Mouse (Mus musculus): ENCODE measurements around the gene Gm49339. TPM values are rescaled to one million over a fixed set of nuclear protein-coding genes. Genes with fewer than 3 reads are reported as not detected.

The Gm49339 gene
- total RNA-seq, 1 experiment from 2014 or later, result 5.7 TPM

Other genes starting within 250 kb of the Gm49339 start
- 250 to 668 TPM (median 591 TPM) in 3 replicates for gene Lilr4b, start within 50 bp of the Gm49339 start, total RNA-seq (2017)
- gene Lilrb4a, start 10.3 kb downstream of the Gm49339 start, total RNA-seq (2017), result 685 to 820 TPM (median 696 TPM) in 3 replicates
- gene Fam162b, start 109.9 kb downstream of the Gm49339 start, total RNA-seq (2017), result not detected in 3 replicates
- gene Gprc6a, start 150.8 kb downstream of the Gm49339 start, total RNA-seq (2017), result not detected in 3 replicates
- 0.39 TPM in 1 of 3 replicates, not detected in the others for gene Rfx6, start 197.1 kb downstream of the Gm49339 start, total RNA-seq (2017)

Data from monocyte, adult 5-6 weeks (primary cell).